Mouse (Mus musculus) gastrocnemius, postnatal 4 days (tissue): Measurements from ENCODE around the gene H2-Q10. TPM values are rescaled to one million over a fixed set of nuclear protein-coding genes. Genes with fewer than 3 reads are reported as not detected.

ENCODE experiments used
- DNase-seq, 2 experiments: peaks; one replicate each; pipeline ENCODE4 v3.0.0; 2021 to 2022; ENCODE audit warnings: low spot score in 2 of 2, mixed read lengths in 2 of 2
- total RNA-seq, 2 experiments: library from RNA; stranded (reverse); gene quantifications; 2 replicates each; pipeline ENCODE4 v1.2.3; 2021

H2-Q10 gene
- total RNA-seq, 2 experiments from 2014 or later, result 0.32 to 1.6 TPM

DNA sequence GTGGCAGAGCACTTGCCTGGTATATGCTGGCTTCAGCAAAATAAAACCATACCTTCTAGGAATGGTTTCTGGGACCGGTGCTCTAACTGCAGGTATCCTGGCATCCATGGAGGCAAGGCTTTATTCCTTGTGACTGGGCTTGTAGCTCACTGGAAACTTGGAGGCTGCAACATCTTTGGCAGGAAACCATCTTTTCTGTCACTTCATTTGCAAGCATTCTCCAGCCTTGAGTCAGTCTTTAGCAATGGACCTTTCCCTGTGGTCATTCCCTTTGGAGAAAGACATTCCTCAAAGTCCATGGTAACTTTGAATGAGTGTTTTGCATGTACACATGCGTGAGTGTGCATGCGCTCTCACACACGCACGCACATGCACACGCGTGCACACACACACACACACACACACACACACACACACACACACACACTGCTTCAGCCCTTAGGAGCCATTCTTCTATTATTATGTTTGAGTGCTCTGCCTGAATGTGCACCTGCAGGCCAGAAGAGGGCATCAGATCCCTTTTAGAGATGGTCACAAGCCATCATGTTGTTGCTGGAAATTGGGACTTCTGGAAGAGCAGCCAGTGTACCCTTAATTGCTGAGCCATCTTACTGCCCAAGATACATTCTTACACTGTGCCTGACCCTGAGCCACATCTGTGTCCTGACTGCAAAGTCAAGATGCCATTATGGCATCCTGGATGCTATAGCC lies 43.2 kb downstream of the H2-Q10 start:
- DNase-seq, result no peak

GRCm38 (mm10) chr17:35513886-35514285 lies 44.0 kb downstream of the H2-Q10 start:
- peak in 1 of 2 experiments; percentile 75 for DNase-seq

DNA sequence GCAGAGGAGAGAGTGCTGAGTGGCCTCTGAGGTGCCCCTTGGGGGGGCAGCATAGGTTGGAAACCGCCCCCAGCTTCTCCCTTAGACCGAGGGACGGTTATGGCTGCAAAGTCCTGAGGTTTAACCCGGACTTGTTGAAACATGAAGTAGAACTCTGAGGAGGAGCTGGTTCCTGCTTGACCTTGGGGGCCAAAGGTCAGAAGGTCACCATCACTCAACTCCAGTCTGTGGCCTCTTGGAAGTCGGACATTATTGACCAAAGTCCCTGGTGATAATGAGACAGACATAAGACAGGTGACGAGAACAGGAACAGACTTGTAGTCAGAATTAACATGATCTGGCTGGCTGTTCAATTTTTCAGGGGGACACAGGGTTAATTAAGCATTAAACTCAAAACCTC lies 44.9 kb downstream of the H2-Q10 start:
- DNase-seq, result no peak

DNA sequence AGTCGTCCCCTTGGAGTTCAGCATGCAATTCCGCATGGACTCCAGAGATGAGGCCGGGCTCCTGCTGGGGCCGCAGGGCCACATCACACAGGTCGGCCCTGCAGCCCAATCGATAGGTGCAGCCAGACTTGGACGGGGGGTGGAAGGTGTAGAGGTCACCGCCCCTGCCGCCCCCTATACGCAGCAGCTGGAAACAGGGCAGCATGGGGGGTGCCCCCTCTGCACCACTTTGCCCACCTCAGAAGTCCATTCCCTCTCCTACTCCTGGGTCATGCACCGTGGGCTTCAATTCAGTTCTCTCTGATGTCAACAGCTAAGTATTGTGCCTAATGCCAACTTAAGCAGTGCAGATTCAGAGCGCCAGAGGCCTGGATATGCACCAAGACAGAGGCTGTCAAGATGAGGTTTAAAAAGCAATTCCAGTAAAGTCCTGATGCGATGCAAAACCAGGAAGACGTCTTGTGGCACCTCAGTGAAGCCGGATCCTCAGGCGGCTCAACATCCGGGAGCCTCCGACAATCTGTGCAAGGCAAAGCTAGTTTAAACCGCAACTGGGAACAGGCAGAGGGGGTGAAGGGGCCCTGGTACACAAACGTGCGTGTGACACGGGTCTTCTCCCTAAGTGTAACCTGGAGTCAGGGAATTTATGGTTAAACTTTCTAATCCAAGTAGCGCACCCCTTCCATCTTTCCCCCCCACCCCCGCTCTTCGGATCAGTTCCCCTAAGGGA lies 46.2 kb downstream of the H2-Q10 start:
- DNase-seq, result no peak

- peak; percentile 95 to 97 for DNase-seq
Observed at GRCm38 (mm10) chr17:35516652-35517500, 47.0 kb downstream of the H2-Q10 start, which contains the start of the genes Tcf19 and Cchcr1. Gene Tcf19 (minus strand): TSS chr17:35516824. Gene Cchcr1 (plus strand): TSS chr17:35517100.

DNA sequence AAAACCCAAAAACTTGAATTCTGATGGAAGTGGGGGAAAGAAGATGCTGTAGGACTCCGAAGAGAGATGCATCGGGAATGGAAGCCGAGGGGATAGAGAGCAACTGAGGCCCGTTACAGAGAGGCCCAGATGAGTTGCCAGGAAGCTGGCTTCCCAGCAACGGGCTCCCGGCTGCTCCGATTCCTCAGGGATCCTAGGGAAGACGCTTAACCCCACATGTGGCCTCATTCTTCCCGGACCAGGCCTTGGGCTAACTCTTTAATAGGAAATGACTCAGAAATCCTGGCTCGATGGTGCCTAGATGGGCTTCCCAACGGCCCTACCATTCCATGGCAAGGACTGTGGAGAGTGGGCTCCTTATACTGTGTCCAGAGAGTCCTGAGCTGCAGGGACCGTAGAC lies 47.6 kb downstream of the H2-Q10 start:
- DNase-seq, result no peak

Other genes starting within 250 kb of the H2-Q10 start
- under 1 TPM in 1 of 2 experiments, not detected in 1; 0.52 TPM for gene Gm16181, start 249.3 kb upstream of the H2-Q10 start, total RNA-seq
- gene Atp6v1g2, start 236.4 kb upstream of the H2-Q10 start, total RNA-seq, result 1 to 10 TPM; 2.7 to 3.2 TPM
- 10 to 100 TPM; 13.9 to 15.8 TPM for gene Nfkbil1, start 234.3 kb upstream of the H2-Q10 start, total RNA-seq
- 100 to 1,000 TPM; 219 to 233 TPM for gene Ddx39b, start 228.3 kb upstream of the H2-Q10 start, total RNA-seq
- gene H2-D1, start 207.4 kb upstream of the H2-Q10 start, total RNA-seq, result 10 to 100 TPM; 44.5 to 55.8 TPM
- gene H2-Q1, start 149.7 kb upstream of the H2-Q10 start, total RNA-seq, result under 1 TPM; 0.52 to 0.67 TPM
- gene H2-Q2, start 127.8 kb upstream of the H2-Q10 start, total RNA-seq, result under 1 TPM; 0.59 to 0.93 TPM
- gene H2-Q4, start 90.5 kb upstream of the H2-Q10 start, total RNA-seq, result 1 to 10 TPM; 5.2 to 6.2 TPM
- under 1 TPM; 0.34 to 0.41 TPM for gene H2-Q6, start 45.2 kb upstream of the H2-Q10 start, total RNA-seq
- 1 to 10 TPM in 1 of 2 experiments, under 1 TPM in 1; 0.71 to 1.0 TPM for gene H2-Q7, start 30.9 kb upstream of the H2-Q10 start, total RNA-seq
- under 1 TPM; 0.20 to 0.26 TPM for gene Pou5f1, start 35.9 kb downstream of the H2-Q10 start, total RNA-seq
- 10 to 100 TPM; 28.1 to 29.9 TPM for gene Tcf19, start 46.7 kb downstream of the H2-Q10 start, total RNA-seq
- 10 to 100 TPM; 13.8 to 15.0 TPM for gene Cchcr1, start 47.0 kb downstream of the H2-Q10 start, total RNA-seq
- not detected for gene Psors1c2, start 63.1 kb downstream of the H2-Q10 start, total RNA-seq
- under 1 TPM; 0.29 to 0.39 TPM for gene Cdsn, start 82.0 kb downstream of the H2-Q10 start, total RNA-seq
- not detected for gene 2300002M23Rik, start 97.4 kb downstream of the H2-Q10 start, total RNA-seq
- not detected for gene Sfta2, start 131.5 kb downstream of the H2-Q10 start, total RNA-seq
- not detected for gene Gm9573, start 156.5 kb downstream of the H2-Q10 start, total RNA-seq
- not detected for gene Mucl3, start 173.6 kb downstream of the H2-Q10 start, total RNA-seq
- 10 to 100 TPM; 22.1 to 24.4 TPM for gene Vars2, start 197.5 kb downstream of the H2-Q10 start, total RNA-seq
- gene Gtf2h4, start 203.7 kb downstream of the H2-Q10 start, total RNA-seq, result 10 to 100 TPM; 20.6 to 29.2 TPM
- 10 to 100 TPM; 69.6 to 71.4 TPM for gene Ddr1, start 234.5 kb downstream of the H2-Q10 start, total RNA-seq